Mouse (Mus musculus): ENCODE data around the gene Plcd1.

- TF ChIP-seq CTCF (IDR thresholded peaks at IDR 0.05; ENCODE audit: extremely low read depth, insufficient read length, insufficient replicate concordance, low read depth, low read length) (no peak), POLR2A (IDR thresholded peaks at IDR 0.05; ENCODE audit: low read depth, low read length) (no peak; the same call in 1 of the 2 replicates)
Observed at GRCm38 (mm10) chr9:119068266-119068665, 25.0 kb downstream of the Plcd1 start.

Measured in small intestine, adult 2 months (tissue).